Mouse (Mus musculus): ENCODE results near the gene Sept9.

Gene Sept9

GRCm38 (mm10) chr11:117199282-117200175 lies at the start of gene Sept9:
Gene Sept9 (plus strand): TSS chr11:117199661.
- DNase-seq (ENCODE audit: low read depth, low spot score): no peak

GRCm38 (mm10) chr11:117150467-117150966 lies 48.9 kb upstream of the Sept9 start:
- no peak for DNase-seq (ENCODE audit: low read depth, low spot score)

GRCm38 (mm10) chr11:117151461-117151860 lies 48.0 kb upstream of the Sept9 start:
- no peak for DNase-seq (ENCODE audit: low read depth, low spot score)

GRCm38 (mm10) chr11:117152541-117152940 lies 46.9 kb upstream of the Sept9 start:
- DNase-seq (ENCODE audit: low read depth, low spot score): no peak

- no peak for DNase-seq (ENCODE audit: low read depth, low spot score)
Measured at GRCm38 (mm10) chr11:117153553-117153952, 45.9 kb upstream of the Sept9 start.

- DNase-seq (ENCODE audit: low read depth, low spot score): no peak
Measured at GRCm38 (mm10) chr11:117154088-117154815, 45.2 kb upstream of the Sept9 start.

GRCm38 (mm10) chr11:117156725-117157124 lies 42.7 kb upstream of the Sept9 start:
- DNase-seq (ENCODE audit: low read depth, low spot score): peak; percentile 42

GRCm38 (mm10) chr11:117158343-117158742 lies 41.1 kb upstream of the Sept9 start:
- no peak for DNase-seq (ENCODE audit: low read depth, low spot score)

- DNase-seq (ENCODE audit: low read depth, low spot score): no peak
Measured at GRCm38 (mm10) chr11:117159257-117159945, 40.1 kb upstream of the Sept9 start.

GRCm38 (mm10) chr11:117159946-117160307 lies 39.5 kb upstream of the Sept9 start:
- DNase-seq (ENCODE audit: low read depth, low spot score): no peak

GRCm38 (mm10) chr11:117160791-117161190 lies 38.7 kb upstream of the Sept9 start:
- DNase-seq (ENCODE audit: low read depth, low spot score): no peak

- DNase-seq (ENCODE audit: low read depth, low spot score): no peak
Measured at GRCm38 (mm10) chr11:117161574-117161973, 37.9 kb upstream of the Sept9 start.

- DNase-seq (ENCODE audit: low read depth, low spot score): no peak
Measured at GRCm38 (mm10) chr11:117163098-117163497, 36.4 kb upstream of the Sept9 start.

GRCm38 (mm10) chr11:117163771-117164170 lies 35.7 kb upstream of the Sept9 start:
- DNase-seq (ENCODE audit: low read depth, low spot score): no peak

- no peak for DNase-seq (ENCODE audit: low read depth, low spot score)
Measured at GRCm38 (mm10) chr11:117168278-117169087, 31.0 kb upstream of the Sept9 start.

GRCm38 (mm10) chr11:117169088-117169635 lies 30.3 kb upstream of the Sept9 start:
- DNase-seq (ENCODE audit: low read depth, low spot score): no peak

GRCm38 (mm10) chr11:117169801-117170565 lies 29.5 kb upstream of the Sept9 start:
- no peak for DNase-seq (ENCODE audit: low read depth, low spot score)

- DNase-seq (ENCODE audit: low read depth, low spot score): no peak
Measured at GRCm38 (mm10) chr11:117174098-117174892, 25.2 kb upstream of the Sept9 start.

- DNase-seq (ENCODE audit: low read depth, low spot score): no peak
Measured at GRCm38 (mm10) chr11:117174924-117175323, 24.5 kb upstream of the Sept9 start.

All from retina, postnatal 7 days (tissue).